Mouse (Mus musculus): ENCODE measurements at regions not wholly inside any gene's neighbourhood (a gene's known extent, or its start where the extent isn't known, plus 50 kb on each side); places are given as distances from the start of the nearest gene placed in this dataset.

GRCm38 (mm10) chr8:86961218-86962195, 76.4 kb upstream of the N4bp1 start:
- TF ChIP-seq CTCF (IDR thresholded peaks at IDR 0.05; ENCODE audit: insufficient read depth, low read length) (no peak), POLR2A (IDR thresholded peaks at IDR 0.05; ENCODE audit: borderline replicate concordance, extremely low read depth, low read depth, low read length) (no peak)

Measured in lung, adult 2 months (tissue).